Mouse (Mus musculus): Measurements from ENCODE around the gene Lmtk2. TPM values are rescaled to one million over a fixed set of nuclear protein-coding genes. Genes with fewer than 3 reads are reported as not detected.

Lmtk2 gene
- total RNA-seq (2012; rRNA removed): 14.2 and 14.8 TPM in 2 replicates
- polyA plus RNA-seq (2012; ENCODE audit: insufficient read depth in 1 of 2, insufficient read length in 2 of 2, low read depth in 1 of 2, low replicate concordance in 2 of 2, missing spikeins in 1 of 2): 10 to 100 TPM in 1 of 2 experiments, not detected in 1; 12.6 TPM

- peaks cover 0 to 11% of the 10 kb centered on the region in 2 experiments; a peak in 3 of 4 replicates for H3K27me3 ChIP-seq (ENCODE audit: control insufficient read depth in 1 of 2, insufficient read depth in 2 of 2, low read length in 2 of 2)
- peaks cover 0 to 27% of the 10 kb centered on the region in 2 experiments; a peak in 2 of 4 replicates for H3K36me3 ChIP-seq (ENCODE audit: control insufficient read depth in 1 of 2, insufficient read depth in 2 of 2, low read length in 2 of 2)
- H3K27ac ChIP-seq (ENCODE audit: control insufficient read depth, low read depth, low read length): peak within 1 kb of the TSS; percentile 59
- TF ChIP-seq JUND (IDR thresholded peaks at IDR 0.05; ENCODE audit: low read depth, low read length): no peak
- TF ChIP-seq RCOR1 (IDR thresholded peaks at IDR 0.05; ENCODE audit: low read depth, low read length): 0 out of 2 replicates have a peak, but pooled peaks have one; percentile 21
- 0 out of 2 replicates have a peak, but pooled peaks have one; percentile 71 for TF ChIP-seq E2F4 (IDR thresholded peaks at IDR 0.05; ENCODE audit: borderline replicate concordance, low read depth, low read length)
- TF ChIP-seq MYB (IDR thresholded peaks at IDR 0.05; ENCODE audit: low read depth, low read length): no peak
- peak; percentile 53 to 90 (median 87) for TF ChIP-seq CTCF (IDR thresholded peaks at IDR 0.05 in 2 of 3, conservative IDR thresholded peaks at IDR 0.05 in 1 of 3; ENCODE audit: control insufficient read depth in 1 of 3, insufficient read depth in 1 of 3, low read depth in 2 of 3, low read length in 3 of 3, poor library complexity in 1 of 3, severe bottlenecking in 1 of 3)
- peak; percentile 79 for TF ChIP-seq ZMIZ1 (IDR thresholded peaks at IDR 0.05; ENCODE audit: low read depth, low read length)
- TF ChIP-seq MAX (IDR thresholded peaks at IDR 0.05; ENCODE audit: low read length): peak; percentile 53; the same call in 1 of the 2 replicates
- no peak for TF ChIP-seq UBTF (IDR thresholded peaks at IDR 0.05; ENCODE audit: borderline replicate concordance, insufficient read depth, low read depth, low read length)
- no peak for TF ChIP-seq MEF2A (IDR thresholded peaks at IDR 0.05; ENCODE audit: extremely low read depth, insufficient replicate concordance, low read depth, low read length, poor library complexity, severe bottlenecking)
- no peak for TF ChIP-seq ETS1 (IDR thresholded peaks at IDR 0.05; ENCODE audit: low read depth, low read length)
- TF ChIP-seq NRF1 (IDR thresholded peaks at IDR 0.05; ENCODE audit: insufficient read depth, low read depth, low read length, poor library complexity, severe bottlenecking): 0 out of 2 replicates have a peak, but pooled peaks have one; percentile 24
- TF ChIP-seq USF1 (IDR thresholded peaks at IDR 0.05; ENCODE audit: low read depth, low read length): peak; percentile 95
- TF ChIP-seq MAZ (IDR thresholded peaks at IDR 0.05; ENCODE audit: low read depth, low read length): peak; percentile 36; the same call in 1 of the 2 replicates
- TF ChIP-seq RAD21 (IDR thresholded peaks at IDR 0.05; ENCODE audit: low read depth, low read length): peak; percentile 37
- peak in 1 of 2 experiments; percentile 70; a peak in 2 of 4 replicates for TF ChIP-seq USF2 (IDR thresholded peaks at IDR 0.05; ENCODE audit: borderline replicate concordance in 1 of 2, insufficient read depth in 1 of 2, low read depth in 1 of 2, low read length in 2 of 2)
- no peak for TF ChIP-seq ZNF384 (IDR thresholded peaks at IDR 0.05; ENCODE audit: low read depth, low read length)
- TF ChIP-seq POLR2A (IDR thresholded peaks at IDR 0.05; ENCODE audit: control insufficient read depth in 1 of 2, insufficient read depth in 1 of 2, low read depth in 1 of 2, low read length in 2 of 2, poor library complexity in 1 of 2): peak; percentile 80 to 99; a peak in 3 of 4 replicates
- peak; percentile 74 for TF ChIP-seq MXI1 (IDR thresholded peaks at IDR 0.05; ENCODE audit: low read depth, low read length)
- peak; percentile 56 for TF ChIP-seq TCF12 (IDR thresholded peaks at IDR 0.05; ENCODE audit: low read depth, low read length)
- no peak for TF ChIP-seq MAFK (IDR thresholded peaks at IDR 0.05; ENCODE audit: borderline replicate concordance, low read depth, low read length)
- no peak for TF ChIP-seq ZKSCAN1 (IDR thresholded peaks at IDR 0.05; ENCODE audit: low read depth, low read length)
- peak; percentile 75 for TF ChIP-seq SMC3 (IDR thresholded peaks at IDR 0.05; ENCODE audit: low read depth, low read length)
- TF ChIP-seq POLR2AphosphoS2 (IDR thresholded peaks at IDR 0.05; ENCODE audit: low read length): peak; percentile 64; the same call in 1 of the 2 replicates
- no peak for TF ChIP-seq ZC3H11A (IDR thresholded peaks at IDR 0.05; ENCODE audit: low read depth, low read length)
- TF ChIP-seq EP300 (IDR thresholded peaks at IDR 0.05; ENCODE audit: low read depth in 1 of 2, low read length in 2 of 2): peak in 1 of 2 experiments; percentile 41; a peak in 1 of 4 replicates
- peak; percentile 76 for TF ChIP-seq MYC (IDR thresholded peaks at IDR 0.05; ENCODE audit: low read depth, low read length)
- TF ChIP-seq KAT2A (conservative IDR thresholded peaks at IDR 0.05; ENCODE audit: low read depth, low read length): no peak; the same call in 1 of the 2 replicates
- peak; percentile 54; the same call in 1 of the 2 replicates for TF ChIP-seq TBP (IDR thresholded peaks at IDR 0.05; ENCODE audit: low read depth, low read length)
- 0 out of 2 replicates have a peak, but pooled peaks have one; percentile 12 for TF ChIP-seq CHD1 (IDR thresholded peaks at IDR 0.05; ENCODE audit: low read depth, low read length)
- TF ChIP-seq CHD2 (IDR thresholded peaks at IDR 0.05; ENCODE audit: low read length): no peak
- no peak for TF ChIP-seq GATA1 (IDR thresholded peaks at IDR 0.05; ENCODE audit: low read depth, low read length)
- no peak for TF ChIP-seq GABPA (IDR thresholded peaks at IDR 0.05; ENCODE audit: low read depth, low read length)
- TF ChIP-seq TAL1 (IDR thresholded peaks at IDR 0.05; ENCODE audit: low read length): no peak
- TF ChIP-seq POLR2AphosphoS5 (IDR thresholded peaks at IDR 0.05; ENCODE audit: borderline replicate concordance, low read depth, low read length): no peak
Observed at GRCm38 (mm10) chr5:144100149-144100935, at the start of gene Lmtk2. Gene Lmtk2, plus strand, starts transcription at chr5:144100436.

More at GRCm38 (mm10) chr5:144100149-144100935, at the start of gene Lmtk2:
- peak; percentile 95 for DNase-seq (ENCODE audit: low read depth, low spot score)
- H3K4me1 ChIP-seq (ENCODE audit: control insufficient read depth in 1 of 2, insufficient read depth in 2 of 2, low read length in 2 of 2): peaks cover 3 to 24% of the 10 kb centered on the region in 2 experiments
- H3K79me2 ChIP-seq (ENCODE audit: control insufficient read depth, insufficient read depth, low read length, poor library complexity): peaks cover 37% of the 10 kb centered on the region
- H3K9ac ChIP-seq (ENCODE audit: control insufficient read depth, low read depth, low read length, poor library complexity, severe bottlenecking): peak within 1 kb of the TSS; percentile 95
- H3K4me3 ChIP-seq (ENCODE audit: control insufficient read depth in 1 of 2, insufficient read depth in 1 of 2, low read depth in 2 of 2, low read length in 2 of 2): peak within 1 kb of the TSS; percentile 85 to 95
- H3K9me3 ChIP-seq (replicated peaks; ENCODE audit: insufficient read depth, low read length): no peaks in the 10 kb centered on the region
